Mouse (Mus musculus) naive thymus-derived CD4-positive, alpha-beta T cell, adult 5 months (primary cell): ENCODE measurements around the gene Spcs1. TPM values are rescaled to one million over a fixed set of nuclear protein-coding genes. Genes with fewer than 3 reads are reported as not detected.

Source experiments
- polyA plus RNA-seq: library from polyadenylated mRNA; unstranded; fragments of 100-300 nt; shearing (Covaris generic); gene quantifications from one replicate; pipeline ENCODE4 v1.2.1, GENCODE M21; 2017

The Spcs1 gene
- 160 TPM for polyA plus RNA-seq

GRCm38 (mm10) chr14:31001307-31002205 lies at the start of gene Spcs1, which contains the start of gene Glt8d1:
Spcs1 (minus strand) TSS chr14:31001672.
Glt8d1 (plus strand) TSS chr14:31001400.

DNA sequence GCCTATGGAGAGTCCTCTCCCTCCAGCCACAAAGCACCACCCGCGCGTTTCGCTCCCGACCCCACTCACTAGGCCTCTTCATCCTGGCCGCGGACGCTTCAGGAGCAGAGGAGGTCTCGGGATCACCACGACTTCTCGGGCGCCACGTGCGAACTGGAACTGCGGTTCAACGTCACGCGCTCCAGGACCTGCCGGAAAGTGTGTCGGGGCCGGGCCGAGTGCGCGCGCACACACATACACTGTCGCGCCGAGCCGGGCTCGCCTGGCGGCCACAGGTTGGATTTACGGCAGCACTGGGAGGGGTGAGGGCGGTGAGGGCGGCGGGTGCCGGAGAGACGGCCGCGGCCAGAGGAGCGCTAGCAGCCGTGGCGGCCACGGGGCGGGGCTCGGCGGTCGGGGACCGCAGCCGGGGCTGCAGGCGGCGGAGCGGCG lies 17.4 kb upstream of the Spcs1 start, which contains the start of the genes Pbrm1 and Gnl3:
TSS of gene Pbrm1 (plus strand) at position 279 of the 432 bp plus-strand sequence.
TSS of gene Gnl3 (minus strand) at position 293 of the 432 bp plus-strand sequence.

GRCm38 (mm10) chr14:30951154-30951825 lies 50.2 kb downstream of the Spcs1 start, which contains the start of gene Nek4:
Nek4 (plus strand) TSS chr14:30951377.

Other genes with a start within 250 kb of the Spcs1 start
- gene Tmem110, start 176.1 kb downstream of the Spcs1 start, polyA plus RNA-seq, result 23.2 TPM
- 0.66 TPM for gene Mustn1, start 122.5 kb downstream of the Spcs1 start, polyA plus RNA-seq
- not detected for gene Itih4, start 115.2 kb downstream of the Spcs1 start, polyA plus RNA-seq
- gene Itih3, start 77.9 kb downstream of the Spcs1 start, polyA plus RNA-seq, result not detected
- not detected for gene Itih1, start 58.4 kb downstream of the Spcs1 start, polyA plus RNA-seq
- gene Nek4, start 50.3 kb downstream of the Spcs1 start, polyA plus RNA-seq, result 2.8 TPM
- 8.1 TPM for gene Glt8d1, start 272 bp downstream of the Spcs1 start, polyA plus RNA-seq
- gene Pbrm1, start 17.5 kb upstream of the Spcs1 start, polyA plus RNA-seq, result 181 TPM
- gene Gnl3, start 17.5 kb upstream of the Spcs1 start, polyA plus RNA-seq, result 134 TPM
- 63.6 TPM for gene Smim4, start 127.3 kb upstream of the Spcs1 start, polyA plus RNA-seq
- 0.71 TPM for gene Nt5dc2, start 129.4 kb upstream of the Spcs1 start, polyA plus RNA-seq
- 0.25 TPM for gene Stab1, start 167.0 kb upstream of the Spcs1 start, polyA plus RNA-seq
- not detected for gene Tnnc1, start 206.6 kb upstream of the Spcs1 start, polyA plus RNA-seq
- gene Nisch, start 215.3 kb upstream of the Spcs1 start, polyA plus RNA-seq, result 291 TPM
- gene Sema3g, start 216.2 kb upstream of the Spcs1 start, polyA plus RNA-seq, result not detected
- 8.5 TPM for gene Phf7, start 249.6 kb upstream of the Spcs1 start, polyA plus RNA-seq
- 108 TPM for gene Bap1, start 249.8 kb upstream of the Spcs1 start, polyA plus RNA-seq